Mouse (Mus musculus): Measurements from ENCODE around the gene Chtf18. TPM values are rescaled to one million over a fixed set of nuclear protein-coding genes. Genes with fewer than 3 reads are reported as not detected.
A peak's percentile ranks its signal among the peaks of the same experiment; 100 is the strongest.

Chtf18 gene
- total RNA-seq (2014; rRNA removed) = 0.18 and 0.47 TPM in 2 replicates
- 0.31 and 0.35 TPM in 2 replicates for polyA plus RNA-seq (2012; rRNA removed)

DNA sequence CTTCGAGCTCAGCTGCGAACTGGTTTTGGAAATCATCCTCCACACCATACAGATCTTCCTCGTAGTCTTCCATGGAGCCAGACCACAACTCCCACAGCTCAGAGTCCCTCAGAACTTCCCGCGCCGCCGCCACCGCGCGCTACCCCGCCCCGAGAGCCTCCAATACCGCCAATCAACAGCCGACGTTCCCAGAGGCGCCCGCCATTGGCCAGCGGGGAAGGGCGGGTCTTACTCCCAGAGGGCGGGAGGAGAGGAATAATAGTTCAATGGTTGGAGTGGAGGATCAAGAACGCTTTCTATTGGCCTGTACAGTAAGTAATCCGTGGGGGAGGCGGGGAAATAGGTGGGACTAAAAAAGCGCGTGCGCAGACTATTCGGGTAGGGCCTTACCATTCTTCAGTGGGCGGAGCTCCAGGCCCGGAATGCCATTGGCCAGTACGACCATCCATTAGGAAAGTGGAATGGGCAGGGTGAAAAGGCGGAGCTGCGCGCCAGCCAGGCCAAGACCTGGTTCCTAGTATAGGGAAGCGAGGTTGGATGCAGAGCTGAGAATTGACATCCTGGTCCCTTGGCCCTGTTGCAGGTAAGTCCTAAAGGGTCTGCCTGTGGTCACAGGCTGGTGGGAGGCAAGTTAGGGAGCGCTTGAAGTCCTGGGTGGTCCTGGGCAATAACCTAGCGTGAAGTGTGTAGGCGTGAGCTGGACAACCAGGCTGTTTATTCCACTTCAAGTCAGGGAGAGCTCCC, at the start of gene Chtf18, which contains the start of gene Rpusd1:
Gene Chtf18, minus strand, starts transcription at position 155 of the 744 bp plus-strand sequence.
Gene Rpusd1, plus strand, starts transcription at position 406 of the 744 bp plus-strand sequence.
- under 1% methylated on average over 37 of the region's 37 CpGs for WGBS
- Histone ChIP-seq H3K4me1 (ENCODE audit: control insufficient read depth, insufficient read depth, low read length) (no peaks in the 10 kb centered on the region; the same call in 1 of the 2 replicates), H3K36me3 (ENCODE audit: control insufficient read depth, insufficient read depth, low read length) (no peaks in the 10 kb centered on the region), H3K4me3 (ENCODE audit: insufficient read depth, low read depth, low read length) (peak within 1 kb of the TSS; percentile 64), H3K79me2 (ENCODE audit: control insufficient read depth, insufficient read depth, low read length) (no peaks in the 10 kb centered on the region), H3K27me3 (ENCODE audit: control insufficient read depth, insufficient read depth, low read length) (no peaks in the 10 kb centered on the region), H3K27ac (replicated peaks; ENCODE audit: insufficient read depth, low read depth, low read length) (no peak within 1 kb of the TSS), H3K9ac (ENCODE audit: low read depth, low read length) (peak within 1 kb of the TSS; percentile 65)
- peak; percentile 97 for DNase-seq (ENCODE audit: extremely low read depth, low read depth, low spot score)
- TF ChIP-seq POLR2A (IDR thresholded peaks at IDR 0.05; ENCODE audit: extremely low read depth, insufficient read depth, low read length) = no peak
- no peak for TF ChIP-seq CTCF (IDR thresholded peaks at IDR 0.05; ENCODE audit: low read depth, low read length)

DNA sequence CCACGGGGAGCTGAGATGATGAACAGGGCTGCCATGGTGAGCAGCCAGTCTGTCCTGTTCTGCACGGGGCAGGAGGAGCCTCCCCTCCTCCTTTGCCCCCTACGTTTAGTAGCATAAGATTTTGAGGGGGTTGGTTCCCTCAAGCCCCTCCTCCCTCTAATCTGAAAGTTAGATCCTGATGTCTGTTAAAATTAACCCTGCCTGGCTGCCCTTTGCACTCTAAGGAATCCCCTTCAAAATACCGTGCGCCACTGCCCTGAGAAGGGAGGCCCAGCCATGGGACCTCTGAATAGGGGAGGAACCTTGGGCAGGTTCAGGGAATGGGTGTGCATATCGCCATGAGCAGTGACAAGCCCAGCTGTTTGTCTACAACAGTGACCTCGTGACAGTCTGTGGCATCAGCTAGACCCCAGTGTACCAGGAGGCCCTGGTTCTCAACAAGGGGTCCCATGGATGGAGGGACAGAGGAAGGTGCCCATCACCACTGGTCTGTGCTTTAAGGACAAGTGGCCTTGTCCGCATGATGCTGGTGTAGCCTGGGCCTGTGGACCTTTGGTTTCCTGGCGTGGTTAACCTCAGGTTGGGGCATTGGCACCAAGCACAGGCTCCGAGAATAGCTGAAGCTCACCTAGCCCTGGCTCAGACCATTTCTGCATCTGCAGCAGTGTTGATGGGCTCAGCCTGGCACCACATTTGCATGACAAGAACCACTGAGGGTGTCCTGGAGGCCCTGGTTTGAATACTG, 48.3 kb upstream of the Chtf18 start:
- no peak overlapping the region for H3K4me3 ChIP-seq (ENCODE audit: insufficient read depth, low read depth, low read length)
- peaks cover 5% of the 10 kb centered on the region; the same call in 1 of the 2 replicates for H3K36me3 ChIP-seq (ENCODE audit: control insufficient read depth, insufficient read depth, low read length)
- no peaks in the 10 kb centered on the region for H3K27me3 ChIP-seq (ENCODE audit: control insufficient read depth, insufficient read depth, low read length)
- 0 out of 2 replicates have a peak, but pooled peaks cover 6% of the 10 kb centered on the region for H3K79me2 ChIP-seq (ENCODE audit: control insufficient read depth, insufficient read depth, low read length)
- no peak for TF ChIP-seq CTCF (IDR thresholded peaks at IDR 0.05; ENCODE audit: low read depth, low read length)
- no peak for TF ChIP-seq POLR2A (IDR thresholded peaks at IDR 0.05; ENCODE audit: extremely low read depth, insufficient read depth, low read length)
- H3K4me1 ChIP-seq (ENCODE audit: control insufficient read depth, insufficient read depth, low read length) = peaks cover 4% of the 10 kb centered on the region; the same call in 1 of the 2 replicates
- H3K27ac ChIP-seq (replicated peaks; ENCODE audit: insufficient read depth, low read depth, low read length) = no peak overlapping the region
- H3K9ac ChIP-seq (ENCODE audit: low read depth, low read length) = no peak overlapping the region
- DNase-seq (ENCODE audit: extremely low read depth, low read depth, low spot score) = no peak
- WGBS = 82% methylated on average over 10 of the region's 10 CpGs

DNA sequence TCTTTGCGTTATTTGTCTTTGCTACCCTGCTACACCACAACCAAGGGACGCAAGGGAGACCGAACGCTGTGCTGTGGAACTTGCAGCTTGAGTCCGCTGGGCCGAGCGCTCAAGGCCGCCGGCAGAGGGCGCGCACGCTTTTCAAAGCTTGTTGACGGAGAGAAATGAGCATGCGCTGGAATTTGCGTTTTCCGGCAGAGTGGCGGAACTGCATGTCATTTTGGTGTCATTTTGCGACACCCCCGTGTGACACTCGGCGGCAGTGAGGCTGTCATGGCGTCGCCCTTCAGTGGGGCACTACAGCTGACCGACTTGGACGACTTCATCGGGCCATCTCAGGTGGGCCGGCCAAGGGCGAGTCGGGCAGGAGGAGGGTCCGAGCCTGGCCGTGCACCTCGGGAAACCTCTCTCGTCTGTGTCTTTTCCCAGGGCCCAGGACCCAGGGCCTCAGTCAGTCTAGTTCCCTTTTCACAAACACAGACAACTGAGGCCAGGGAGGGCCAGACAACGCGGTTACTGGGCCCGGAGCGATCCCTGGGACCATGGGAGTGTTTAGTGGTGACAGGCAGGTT, 46.4 kb upstream of the Chtf18 start, which contains the start of gene Narfl:
Gene Narfl, plus strand, starts transcription at position 228 of the 572 bp plus-strand sequence.
- peak within 1 kb of the TSS; percentile 85 for H3K4me3 ChIP-seq (ENCODE audit: insufficient read depth, low read depth, low read length)
- peaks cover 3% of the 10 kb centered on the region; the same call in 1 of the 2 replicates for H3K36me3 ChIP-seq (ENCODE audit: control insufficient read depth, insufficient read depth, low read length)
- WGBS = under 1% methylated on average over 37 of the region's 37 CpGs
- H3K4me1 ChIP-seq (ENCODE audit: control insufficient read depth, insufficient read depth, low read length) = peaks cover 4% of the 10 kb centered on the region; the same call in 1 of the 2 replicates
- peak within 1 kb of the TSS; percentile 84 for H3K9ac ChIP-seq (ENCODE audit: low read depth, low read length)
- DNase-seq (ENCODE audit: extremely low read depth, low read depth, low spot score) = peak; percentile 93
- H3K79me2 ChIP-seq (ENCODE audit: control insufficient read depth, insufficient read depth, low read length) = 0 out of 2 replicates have a peak, but pooled peaks cover 6% of the 10 kb centered on the region
- peak; percentile 95 for TF ChIP-seq CTCF (IDR thresholded peaks at IDR 0.05; ENCODE audit: low read depth, low read length)
- peak; percentile 72 for TF ChIP-seq POLR2A (IDR thresholded peaks at IDR 0.05; ENCODE audit: extremely low read depth, insufficient read depth, low read length)
- no peaks in the 10 kb centered on the region for H3K27me3 ChIP-seq (ENCODE audit: control insufficient read depth, insufficient read depth, low read length)
- 0 out of 2 replicates have a peak within 1 kb of the TSS, but pooled peaks have one; percentile 26 for H3K27ac ChIP-seq (replicated peaks; ENCODE audit: insufficient read depth, low read depth, low read length)

DNA sequence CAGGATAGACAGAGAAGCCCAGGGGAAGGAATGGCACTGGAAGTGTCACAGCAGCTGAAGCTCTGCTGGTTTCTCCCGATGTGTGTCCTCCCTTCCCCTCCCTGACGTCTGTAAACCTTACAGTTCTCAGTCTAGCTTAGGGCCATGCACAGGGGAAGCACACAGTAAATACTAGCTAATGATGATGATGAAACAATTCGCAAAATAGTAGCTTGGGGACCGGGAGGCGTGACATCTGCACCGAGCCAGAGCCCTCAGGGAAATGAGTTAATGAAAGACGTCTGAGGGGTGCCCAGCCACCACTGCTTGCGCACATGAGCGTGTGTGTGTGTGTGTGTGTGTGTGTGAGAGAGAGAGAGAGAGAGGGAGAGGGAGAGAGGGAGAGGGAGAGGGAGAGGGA, 42.1 kb upstream of the Chtf18 start:
- Histone ChIP-seq H3K27ac (replicated peaks; ENCODE audit: insufficient read depth, low read depth, low read length) (no peak overlapping the region), H3K4me1 (ENCODE audit: control insufficient read depth, insufficient read depth, low read length) (peaks cover 2% of the 10 kb centered on the region; the same call in 1 of the 2 replicates), H3K36me3 (ENCODE audit: control insufficient read depth, insufficient read depth, low read length) (no peaks in the 10 kb centered on the region), H3K9ac (ENCODE audit: low read depth, low read length) (no peak overlapping the region), H3K27me3 (ENCODE audit: control insufficient read depth, insufficient read depth, low read length) (no peaks in the 10 kb centered on the region), H3K4me3 (ENCODE audit: insufficient read depth, low read depth, low read length) (no peak overlapping the region), H3K79me2 (ENCODE audit: control insufficient read depth, insufficient read depth, low read length) (0 out of 2 replicates have a peak, but pooled peaks cover 3% of the 10 kb centered on the region)
- 63% methylated on average over 9 of the region's 9 CpGs for WGBS
- TF ChIP-seq POLR2A (IDR thresholded peaks at IDR 0.05; ENCODE audit: extremely low read depth, insufficient read depth, low read length) (no peak), CTCF (IDR thresholded peaks at IDR 0.05; ENCODE audit: low read depth, low read length) (no peak)
- no peak for DNase-seq (ENCODE audit: extremely low read depth, low read depth, low spot score)

DNA sequence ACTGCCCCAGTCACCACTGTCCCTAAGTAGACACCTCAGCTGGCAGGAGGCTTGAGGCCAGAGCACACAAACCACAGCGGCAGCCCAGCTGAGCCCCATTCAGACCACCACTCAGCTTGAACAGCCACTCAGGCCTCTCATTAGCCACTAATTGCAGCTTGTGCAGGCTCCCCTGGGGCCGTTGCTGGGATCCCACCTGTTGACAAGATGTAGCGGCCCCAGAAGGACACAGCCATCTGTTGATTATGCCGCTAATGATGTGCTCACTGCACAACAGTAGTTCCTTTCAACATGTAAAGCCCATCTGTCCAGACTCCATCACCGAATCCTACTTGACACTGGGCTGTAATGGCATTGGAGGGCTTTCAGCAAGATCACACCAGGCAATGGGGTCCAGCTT, 38.7 kb upstream of the Chtf18 start:
- no peaks in the 10 kb centered on the region for H3K79me2 ChIP-seq (ENCODE audit: control insufficient read depth, insufficient read depth, low read length)
- no peaks in the 10 kb centered on the region for H3K27me3 ChIP-seq (ENCODE audit: control insufficient read depth, insufficient read depth, low read length)
- no peak overlapping the region for H3K27ac ChIP-seq (replicated peaks; ENCODE audit: insufficient read depth, low read depth, low read length)
- TF ChIP-seq CTCF (IDR thresholded peaks at IDR 0.05; ENCODE audit: low read depth, low read length) = no peak
- TF ChIP-seq POLR2A (IDR thresholded peaks at IDR 0.05; ENCODE audit: extremely low read depth, insufficient read depth, low read length) = no peak
- H3K4me3 ChIP-seq (ENCODE audit: insufficient read depth, low read depth, low read length) = no peak overlapping the region
- no peak overlapping the region for H3K9ac ChIP-seq (ENCODE audit: low read depth, low read length)
- no peaks in the 10 kb centered on the region for H3K36me3 ChIP-seq (ENCODE audit: control insufficient read depth, insufficient read depth, low read length)
- H3K4me1 ChIP-seq (ENCODE audit: control insufficient read depth, insufficient read depth, low read length) = no peaks in the 10 kb centered on the region
- no peak for DNase-seq (ENCODE audit: extremely low read depth, low read depth, low spot score)
- 80% methylated on average over 5 of the region's 5 CpGs for WGBS

All from liver, adult 2 months (tissue).